Mouse (Mus musculus) lung, embryonic 16.5 days (tissue): ENCODE data around the gene Atp13a3. TPM values are rescaled to one million over a fixed set of nuclear protein-coding genes. Genes with fewer than 3 reads are reported as not detected.

ENCODE experiments used
- ATAC-seq: fragments of 200-750 bp; cut with Nextera tagmentation; 2 replicates; pipeline ENCODE4 v1.8.0; 2017; ENCODE audit warnings: low read depth, mild to moderate bottlenecking, moderate library complexity
- H3K27ac ChIP-seq: fragments of 300-500 bp; sonication (generic); 2 replicates; pipeline ENCODE4 v1.5.1; 2014; ENCODE audit warnings: mild to moderate bottlenecking, control low read depth, low read length
- H3K27me3 ChIP-seq: fragments of 300-500 bp; sonication (generic); 2 replicates; pipeline ENCODE4 v1.6.1; 2014; ENCODE audit warnings: low read depth, low read length, mixed read lengths; ENCODE audit not compliant: control insufficient read depth, insufficient read depth
- H3K36me3 ChIP-seq: fragments of 300-500 bp; sonication (generic); 2 replicates; pipeline ENCODE4 v1.6.1; 2014; ENCODE audit warnings: low read length; ENCODE audit not compliant: control insufficient read depth, insufficient read depth
- H3K4me1 ChIP-seq: fragments of 300-500 bp; sonication (generic); replicated peaks from 2 replicates; pipeline ENCODE4 v1.6.1; 2014; ENCODE audit warnings: low read length, mixed read lengths; ENCODE audit not compliant: control insufficient read depth, insufficient read depth
- H3K4me2 ChIP-seq: fragments of 300-500 bp; sonication (generic); 2 replicates; pipeline ENCODE4 v1.6.1; 2014; ENCODE audit warnings: low read depth, low read length, control low read depth
- H3K4me3 ChIP-seq: fragments of 300-500 bp; sonication (generic); 2 replicates; pipeline ENCODE4 v1.5.1; 2014; ENCODE audit warnings: mild to moderate bottlenecking, low read length, control low read depth
- H3K9ac ChIP-seq: fragments of 300-500 bp; sonication (generic); 2 replicates; pipeline ENCODE4 v1.6.1; 2014; ENCODE audit warnings: low read length, control low read depth
- H3K9me3 ChIP-seq: fragments of 300-500 bp; sonication (generic); 2 replicates; pipeline ENCODE4 v1.6.1; 2016; ENCODE audit warnings: low read length; ENCODE audit not compliant: control insufficient read depth
- WGBS: fragments of 180-500 bp; shearing (Covaris S2); extraction: QIAGEN DNeasy Blood & Tissue Kit; methylation state at CpG from one replicate; pipeline ENCODE4 v1.1.7; 2014; 5-methylcytosine and 5-hydroxymethylcytosine counted together
- polyA plus RNA-seq: library from polyadenylated mRNA; unstranded; fragments of >200 nt; fragmentation: Nextera tagmentation; extraction: Ambion mirVana; gene quantifications from 2 replicates; pipeline ENCODE4 v1.2.1, GENCODE M21; 2015

Atp13a3 gene
- polyA plus RNA-seq, 1 experiment from 2014 or later: 12.0 TPM

DNA sequence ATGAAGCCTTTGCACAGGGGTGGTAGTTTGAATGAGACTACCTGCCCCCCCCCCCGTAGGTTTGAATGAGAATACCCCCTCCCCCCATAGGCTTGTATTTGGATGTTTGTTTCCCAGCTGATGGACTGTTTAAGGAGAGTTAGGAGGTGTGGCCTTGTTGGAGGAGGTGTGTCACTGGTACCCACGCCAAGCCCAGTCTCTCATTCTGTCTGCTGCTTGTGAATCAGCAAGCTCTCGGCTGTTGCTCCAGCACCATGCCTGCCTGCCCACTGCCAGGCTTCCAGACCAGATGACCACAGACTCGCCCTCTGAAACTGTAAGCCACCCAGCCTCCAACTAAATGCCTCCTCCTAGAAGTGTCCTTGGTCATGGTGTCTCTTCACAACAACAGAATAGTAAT is 142.6 kb downstream of the Atp13a3 start:
- no peak for ATAC-seq
- 59% methylated on average over 4 of the region's 4 CpGs for WGBS

GRCm38 (mm10) chr16:30262664-30263063 is 143.1 kb downstream of the Atp13a3 start:
- no peaks in the 10 kb centered on the region for H3K36me3 ChIP-seq
- no peak overlapping the region for H3K9ac ChIP-seq
- ATAC-seq: no peak
- no peaks in the 10 kb centered on the region for H3K27me3 ChIP-seq
- 2% methylated on average over 2 of the region's 2 CpGs for WGBS
- H3K27ac ChIP-seq: no peak overlapping the region
- no peaks in the 10 kb centered on the region for H3K9me3 ChIP-seq
- H3K4me2 ChIP-seq: no peak overlapping the region
- H3K4me1 ChIP-seq: no peaks in the 10 kb centered on the region
- no peak overlapping the region for H3K4me3 ChIP-seq

More for the DNA sequence above, 142.6 kb downstream of the Atp13a3 start:
- Histone ChIP-seq H3K4me2 (no peak overlapping the region), H3K9ac (no peak overlapping the region), H3K27ac (no peak overlapping the region), H3K27me3 (no peaks in the 10 kb centered on the region), H3K9me3 (no peaks in the 10 kb centered on the region), H3K4me3 (no peak overlapping the region), H3K4me1 (no peaks in the 10 kb centered on the region), H3K36me3 (no peaks in the 10 kb centered on the region)

Other genes with a start within 250 kb of the Atp13a3 start
- not detected in 2 replicates for gene Cpn2, start 138.5 kb downstream of the Atp13a3 start, polyA plus RNA-seq
- gene Lrrc15, start 122.7 kb downstream of the Atp13a3 start, polyA plus RNA-seq: 0.13 and 0.20 TPM in 2 replicates
- gene Gp5, start 95.2 kb downstream of the Atp13a3 start, polyA plus RNA-seq: 1.8 and 2.0 TPM in 2 replicates
- 23.5 and 23.8 TPM in 2 replicates for gene Tmem44, start 144.9 kb upstream of the Atp13a3 start, polyA plus RNA-seq
- 55.1 and 57.1 TPM in 2 replicates for gene Lsg1, start 181.6 kb upstream of the Atp13a3 start, polyA plus RNA-seq
- 23.0 and 24.3 TPM in 2 replicates for gene Fam43a, start 193.7 kb upstream of the Atp13a3 start, polyA plus RNA-seq